Mouse (Mus musculus) kidney, embryonic 16.5 days (tissue): Measurements from ENCODE around the gene Nkx2-2. TPM values are rescaled to one million over a fixed set of nuclear protein-coding genes. Genes with fewer than 3 reads are reported as not detected.

ENCODE experiments used
- ATAC-seq: fragments of 200-750 bp; cut with Nextera tagmentation; 2 replicates; pipeline ENCODE4 v1.8.0; 2017; ENCODE audit warnings: moderate TSS enrichment; ENCODE audit not compliant: low FRiP score, low TSS enrichment
- H3K27ac ChIP-seq: fragments of 300-500 bp; sonication (generic); 2 replicates; pipeline ENCODE4 v1.5.1; 2014; ENCODE audit warnings: low read length
- H3K27me3 ChIP-seq: fragments of 300-500 bp; sonication (generic); 2 replicates; pipeline ENCODE4 v1.6.1; 2014; ENCODE audit warnings: low read length, control low read depth, mixed read lengths; ENCODE audit not compliant: insufficient read depth
- H3K36me3 ChIP-seq: fragments of 300-500 bp; sonication (generic); 2 replicates; pipeline ENCODE4 v1.6.1; 2014; ENCODE audit warnings: low read length, control low read depth, mixed read lengths; ENCODE audit not compliant: insufficient read depth
- H3K4me1 ChIP-seq: fragments of 300-500 bp; sonication (generic); 2 replicates; pipeline ENCODE4 v1.6.1; 2014; ENCODE audit warnings: low read length, control low read depth, mixed read lengths; ENCODE audit not compliant: insufficient read depth
- H3K4me2 ChIP-seq: fragments of 300-500 bp; sonication (generic); replicated peaks from 2 replicates; pipeline ENCODE4 v1.6.1; 2014; ENCODE audit warnings: low read depth, low read length
- H3K4me3 ChIP-seq: fragments of 300-500 bp; sonication (generic); 2 replicates; pipeline ENCODE4 v1.5.1; 2014; ENCODE audit warnings: mild to moderate bottlenecking, low read length
- H3K9ac ChIP-seq: fragments of 300-500 bp; sonication (generic); replicated peaks from 2 replicates; pipeline ENCODE4 v1.6.1; 2014; ENCODE audit warnings: low read length
- H3K9me3 ChIP-seq: fragments of 300-500 bp; sonication (generic); 2 replicates; pipeline ENCODE4 v1.6.1; 2016; ENCODE audit warnings: low read length, control low read depth
- WGBS: fragments of 180-500 bp; shearing (Covaris S2); extraction: QIAGEN DNeasy Blood & Tissue Kit; methylation state at CpG from one replicate; pipeline ENCODE4 v1.1.7; 2014; 5-methylcytosine and 5-hydroxymethylcytosine counted together
- polyA plus RNA-seq: library from polyadenylated mRNA; unstranded; fragments of >200 nt; fragmentation: Nextera tagmentation; extraction: Ambion mirVana; gene quantifications from 2 replicates; pipeline ENCODE4 v1.2.1, GENCODE M21; 2015

The Nkx2-2 gene
- polyA plus RNA-seq, 1 experiment from 2014 or later: not detected

- Histone ChIP-seq H3K4me3 (no peak overlapping the region), H3K9ac (no peak overlapping the region), H3K27ac (no peak overlapping the region), H3K36me3 (no peaks in the 10 kb centered on the region), H3K27me3 (peaks cover 97% of the 10 kb centered on the region), H3K9me3 (no peaks in the 10 kb centered on the region), H3K4me2 (no peak overlapping the region), H3K4me1 (peaks cover 9% of the 10 kb centered on the region)
- no peak for ATAC-seq
- 1% methylated on average over 11 of the region's 11 CpGs for WGBS
Measured at GRCm38 (mm10) chr2:147188871-147189545, 5.0 kb downstream of the Nkx2-2 start.

GRCm38 (mm10) chr2:147188074-147188700, 5.9 kb downstream of the Nkx2-2 start:
- H3K4me3 ChIP-seq: no peak overlapping the region
- no peak overlapping the region for H3K27ac ChIP-seq
- H3K4me1 ChIP-seq: peaks cover 8% of the 10 kb centered on the region; the same call in 1 of the 2 replicates
- H3K4me2 ChIP-seq: no peak overlapping the region
- peaks cover 97% of the 10 kb centered on the region for H3K27me3 ChIP-seq
- 1% methylated on average over 28 of the region's 28 CpGs for WGBS
- no peak for ATAC-seq
- H3K9me3 ChIP-seq: no peaks in the 10 kb centered on the region
- no peak overlapping the region for H3K9ac ChIP-seq
- H3K36me3 ChIP-seq: no peaks in the 10 kb centered on the region

- Histone ChIP-seq H3K27me3 (peaks cover 97% of the 10 kb centered on the region), H3K4me2 (no peak overlapping the region), H3K4me1 (peaks cover 8% of the 10 kb centered on the region; the same call in 1 of the 2 replicates), H3K36me3 (no peaks in the 10 kb centered on the region), H3K9me3 (no peaks in the 10 kb centered on the region), H3K27ac (no peak overlapping the region), H3K9ac (no peak overlapping the region), H3K4me3 (no peak overlapping the region)
- no peak for ATAC-seq
- WGBS: 1% methylated on average over 33 of the region's 33 CpGs
Measured at GRCm38 (mm10) chr2:147187061-147187870, 6.8 kb downstream of the Nkx2-2 start.

GRCm38 (mm10) chr2:147186261-147186681, 7.8 kb downstream of the Nkx2-2 start:
- peaks cover 97% of the 10 kb centered on the region for H3K27me3 ChIP-seq
- H3K36me3 ChIP-seq: no peaks in the 10 kb centered on the region
- no peak overlapping the region for H3K4me2 ChIP-seq
- no peak overlapping the region for H3K4me3 ChIP-seq
- no peak for ATAC-seq
- H3K9me3 ChIP-seq: no peaks in the 10 kb centered on the region
- WGBS: 2% methylated on average over 25 of the region's 25 CpGs
- no peak overlapping the region for H3K27ac ChIP-seq
- H3K9ac ChIP-seq: no peak overlapping the region
- peaks cover 8% of the 10 kb centered on the region; the same call in 1 of the 2 replicates for H3K4me1 ChIP-seq

- Histone ChIP-seq H3K9ac (no peak overlapping the region), H3K4me1 (peaks cover 8% of the 10 kb centered on the region; the same call in 1 of the 2 replicates), H3K4me2 (no peak overlapping the region; the same call in 1 of the 2 replicates), H3K27ac (no peak overlapping the region), H3K27me3 (peaks cover 97% of the 10 kb centered on the region), H3K4me3 (peak overlapping the region; percentile 17), H3K9me3 (no peaks in the 10 kb centered on the region), H3K36me3 (no peaks in the 10 kb centered on the region)
- WGBS: under 1% methylated on average over 23 of the region's 23 CpGs
- ATAC-seq: no peak
Measured at GRCm38 (mm10) chr2:147185561-147185960, 8.5 kb downstream of the Nkx2-2 start.

GRCm38 (mm10) chr2:147184071-147184990, 9.7 kb downstream of the Nkx2-2 start:
- H3K4me1 ChIP-seq: peaks cover 8% of the 10 kb centered on the region; the same call in 1 of the 2 replicates
- H3K9me3 ChIP-seq: no peaks in the 10 kb centered on the region
- peak overlapping the region; percentile 22 for H3K4me2 ChIP-seq
- ATAC-seq: peak; percentile 21; the same call in 1 of the 2 replicates
- no peaks in the 10 kb centered on the region for H3K36me3 ChIP-seq
- H3K4me3 ChIP-seq: peak overlapping the region; percentile 21
- WGBS: 1% methylated on average over 62 of the region's 65 CpGs
- peaks cover 97% of the 10 kb centered on the region for H3K27me3 ChIP-seq
- no peak overlapping the region for H3K9ac ChIP-seq
- H3K27ac ChIP-seq: no peak overlapping the region

- Histone ChIP-seq H3K9me3 (no peaks in the 10 kb centered on the region), H3K27me3 (peaks cover 97% of the 10 kb centered on the region), H3K9ac (no peak overlapping the region), H3K27ac (no peak overlapping the region), H3K4me2 (no peak overlapping the region), H3K4me1 (peaks cover 11% of the 10 kb centered on the region; the same call in 1 of the 2 replicates), H3K4me3 (no peak overlapping the region), H3K36me3 (no peaks in the 10 kb centered on the region)
- WGBS: 4% methylated on average over 12 of the region's 12 CpGs
- ATAC-seq: no peak
Measured at GRCm38 (mm10) chr2:147183521-147183920, 10.5 kb downstream of the Nkx2-2 start.

- WGBS: 5% methylated on average over 25 of the region's 25 CpGs
Measured at GRCm38 (mm10) chr2:147182709-147183260, 11.3 kb downstream of the Nkx2-2 start.

More at GRCm38 (mm10) chr2:147182709-147183260, 11.3 kb downstream of the Nkx2-2 start:
- H3K9ac ChIP-seq: no peak overlapping the region
- H3K36me3 ChIP-seq: no peaks in the 10 kb centered on the region
- no peak overlapping the region for H3K4me3 ChIP-seq
- H3K4me2 ChIP-seq: no peak overlapping the region
- H3K9me3 ChIP-seq: no peaks in the 10 kb centered on the region
- H3K4me1 ChIP-seq: peaks cover 13% of the 10 kb centered on the region; the same call in 1 of the 2 replicates
- no peak for ATAC-seq
- no peak overlapping the region for H3K27ac ChIP-seq
- H3K27me3 ChIP-seq: peaks cover 93% of the 10 kb centered on the region
